Mouse (Mus musculus) embryo, embryonic 10.5 days (tissue): ENCODE results near the gene 2300002M23Rik.

Experiments used
- DNase-seq: peaks from one replicate; pipeline ENCODE4 v3.0.0-alpha.2; 2015; ENCODE audit warnings: low spot score

The 2300002M23Rik gene

DNA sequence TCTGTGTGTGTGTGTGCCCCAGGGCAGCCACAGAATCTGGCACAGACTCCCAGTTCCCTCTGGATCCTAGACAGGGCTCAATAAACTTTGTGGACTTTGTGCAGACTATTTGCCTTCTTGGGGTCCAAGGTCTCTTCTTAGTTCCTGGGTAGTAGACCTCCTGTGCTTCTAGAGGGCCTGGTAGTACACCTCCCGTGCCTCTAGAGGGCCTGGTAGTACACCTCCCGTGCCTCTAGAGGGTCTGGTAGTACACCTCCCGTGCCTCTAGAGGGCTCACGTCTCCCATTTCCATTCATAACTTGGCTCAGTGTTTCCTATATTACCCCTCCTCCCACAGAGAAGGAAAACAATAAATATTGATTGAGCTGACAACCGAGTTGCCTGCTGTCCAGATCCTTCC lies 10.4 kb upstream of the 2300002M23Rik start:
- peak; percentile 74 for DNase-seq

DNA sequence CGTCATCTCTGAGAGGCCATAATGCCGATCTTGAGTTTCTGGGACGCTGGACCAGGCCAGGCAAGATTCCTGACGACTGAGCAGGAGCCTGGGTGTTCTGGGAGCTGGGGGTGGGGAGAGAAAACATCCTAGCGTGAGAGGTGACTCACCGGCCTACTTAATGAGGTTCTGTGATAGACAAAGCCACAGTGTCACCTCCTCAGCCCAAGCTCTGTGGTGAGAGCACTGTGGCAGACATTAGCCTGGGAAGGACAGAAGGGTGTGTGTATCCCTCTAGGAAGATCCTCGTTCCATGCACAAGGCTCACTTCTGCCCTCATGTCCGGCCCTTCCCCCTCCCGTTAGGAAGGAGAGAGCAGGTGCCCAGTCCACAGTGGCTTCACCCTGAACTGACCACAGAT lies 9.9 kb upstream of the 2300002M23Rik start:
- DNase-seq: no peak

DNA sequence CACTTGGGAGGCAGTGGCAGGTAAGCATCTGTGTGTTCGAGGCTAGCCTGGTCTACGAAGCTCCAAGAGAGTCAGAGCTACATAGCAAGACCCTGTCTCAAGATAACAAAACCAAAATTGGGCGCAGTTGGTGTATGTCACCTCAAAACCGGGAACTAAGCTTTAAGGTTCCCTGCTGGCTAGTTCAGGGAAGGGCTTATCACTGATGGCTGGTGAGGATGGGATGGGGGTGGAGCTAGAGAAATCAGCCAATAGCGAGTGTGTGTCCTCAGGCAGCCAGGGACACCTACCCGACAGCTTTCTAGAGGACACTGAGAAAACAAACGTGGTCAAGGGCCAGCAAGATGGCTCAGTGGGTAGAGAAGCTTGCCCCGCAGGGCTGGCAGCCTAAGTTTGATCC lies 9.0 kb upstream of the 2300002M23Rik start:
- no peak for DNase-seq

DNA sequence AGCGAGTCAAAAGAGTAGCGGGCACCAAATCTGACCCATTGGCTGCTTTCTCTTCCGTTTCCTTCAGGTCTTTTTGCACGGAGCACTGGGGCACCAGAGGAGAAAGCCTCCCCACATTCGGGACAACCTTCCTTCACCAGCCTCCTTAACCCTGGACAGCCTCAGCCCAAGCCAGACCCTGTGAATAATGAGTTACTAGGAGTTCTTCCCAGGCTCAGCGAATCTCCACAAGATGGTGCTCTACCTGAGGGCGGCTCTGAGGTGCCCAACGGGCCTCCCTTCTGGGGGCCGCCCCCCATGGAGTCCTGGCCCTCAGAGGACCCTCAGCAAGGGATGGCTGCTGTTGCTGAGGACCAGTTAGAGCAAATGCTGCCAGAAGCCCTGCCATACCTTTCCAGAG lies 517 bp downstream of the 2300002M23Rik start:
- DNase-seq: no peak

DNA sequence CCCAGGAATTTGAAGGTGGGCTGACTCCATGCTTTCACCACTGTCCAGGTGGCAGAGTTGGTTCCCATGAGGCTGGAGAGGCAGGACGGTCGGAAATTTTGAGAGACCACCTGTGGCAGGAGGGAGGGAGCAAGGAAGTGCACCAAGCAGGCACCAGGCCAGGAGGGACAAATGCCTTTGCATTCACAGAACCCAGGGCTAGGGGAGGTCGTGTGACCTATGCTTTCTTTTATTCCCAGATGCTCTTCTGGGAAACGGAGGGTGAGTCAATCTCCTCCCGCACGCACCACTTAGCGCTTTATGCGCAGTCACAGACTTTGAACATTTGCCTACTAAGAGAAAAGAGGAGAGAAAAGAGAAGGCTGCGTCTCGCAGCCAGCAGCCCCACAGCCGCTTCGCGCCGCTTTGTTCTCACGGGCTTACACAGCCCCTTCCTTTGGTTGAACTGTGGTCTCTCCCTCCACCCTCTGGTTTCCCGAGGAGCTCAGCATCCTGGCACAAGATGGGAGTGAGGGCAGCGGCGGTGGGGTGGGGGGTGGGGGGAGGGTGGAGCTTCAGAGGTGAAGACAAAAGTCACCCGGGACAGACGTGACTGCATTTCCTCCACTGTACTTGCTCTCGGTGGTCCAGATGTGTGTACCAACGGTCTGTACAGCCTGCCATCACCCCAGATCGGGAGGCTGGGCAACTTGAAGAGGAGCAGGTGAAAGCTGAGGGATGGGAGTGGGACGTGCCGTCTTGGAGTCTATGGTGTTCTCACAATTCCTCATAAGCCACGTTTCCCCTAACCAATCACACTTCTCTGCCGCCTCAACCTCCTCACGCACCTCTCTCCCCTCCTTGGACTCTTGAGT lies 2.1 kb downstream of the 2300002M23Rik start:
- DNase-seq: peak; percentile 44

DNA sequence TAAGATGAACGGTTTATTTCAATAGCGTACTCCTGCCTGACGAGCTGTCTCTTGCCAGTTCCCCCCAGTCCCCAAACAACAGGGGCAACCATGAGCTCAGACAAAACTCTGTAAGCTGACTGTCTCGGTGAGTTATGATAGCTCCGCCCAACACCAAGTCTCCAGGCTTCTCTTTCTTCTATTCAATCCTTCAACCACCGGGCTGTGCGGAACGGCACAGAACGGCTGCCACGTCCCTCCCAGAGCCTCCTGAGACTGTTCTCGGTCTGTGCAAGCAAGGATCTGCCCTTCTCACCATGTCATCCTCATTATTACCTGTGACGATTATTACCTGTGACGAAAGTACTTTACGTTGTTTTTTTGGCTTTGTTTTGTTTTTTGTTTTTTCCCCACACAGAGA lies 3.6 kb downstream of the 2300002M23Rik start:
- no peak for DNase-seq

DNA sequence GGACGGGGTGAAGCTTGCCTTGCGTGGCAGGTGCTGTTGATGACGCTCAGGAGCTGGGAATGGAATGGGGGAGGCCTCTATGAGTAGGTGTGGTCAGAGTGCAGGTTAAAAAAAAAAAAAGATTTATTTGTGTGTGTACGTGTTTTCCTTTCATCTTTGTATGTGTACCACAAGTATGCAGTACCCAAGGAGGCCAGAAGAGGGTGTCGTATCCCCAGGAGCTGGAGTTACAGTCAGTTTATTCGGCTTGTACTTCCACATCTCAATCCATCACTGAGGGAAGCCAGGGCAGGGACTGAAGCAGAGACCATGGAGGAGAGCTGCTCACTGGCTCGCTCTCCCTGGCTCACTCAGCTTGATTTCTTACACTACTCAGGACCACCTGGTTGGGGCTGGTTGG lies 4.2 kb downstream of the 2300002M23Rik start:
- no peak for DNase-seq

DNA sequence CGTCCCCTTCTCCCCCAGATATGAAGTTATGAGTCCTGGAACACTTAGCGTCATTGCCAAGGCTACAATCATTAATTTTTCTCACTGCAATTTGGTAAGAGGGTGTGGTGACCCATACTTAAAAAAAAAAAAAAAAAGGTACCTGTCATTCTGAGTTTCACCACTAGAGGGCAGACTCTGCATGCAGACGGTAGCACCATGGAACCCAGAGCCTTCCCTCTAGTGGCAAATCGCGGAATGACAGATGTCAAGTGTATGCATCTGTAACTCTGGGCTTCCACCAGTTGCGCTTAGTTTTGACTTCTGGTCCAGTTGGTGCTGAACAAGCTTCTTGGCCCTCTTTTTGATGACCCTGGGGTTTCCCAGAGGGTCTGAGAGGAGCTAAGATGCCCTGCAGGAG lies 11.0 kb downstream of the 2300002M23Rik start:
- DNase-seq: peak; percentile 93

DNA sequence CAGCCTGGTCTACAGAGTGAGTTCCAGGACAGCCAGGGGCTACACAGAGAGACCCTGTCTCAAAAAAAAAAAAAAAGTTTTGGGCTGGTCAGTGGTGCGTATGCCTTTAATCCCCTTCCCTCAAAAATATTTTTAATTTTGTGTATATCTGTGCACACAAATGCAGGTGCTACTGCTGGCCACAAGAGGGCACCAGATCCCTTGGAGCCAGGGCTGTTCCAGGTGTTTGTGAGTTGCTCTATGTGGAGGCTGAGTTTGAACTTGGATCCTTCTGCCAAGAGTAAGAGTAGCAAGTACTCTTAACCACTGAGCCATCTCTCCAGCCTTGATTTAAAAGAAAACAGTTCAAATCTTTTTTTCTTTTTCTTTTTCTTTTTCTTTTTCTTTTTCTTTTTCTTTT lies 15.7 kb downstream of the 2300002M23Rik start:
- DNase-seq: no peak

DNA sequence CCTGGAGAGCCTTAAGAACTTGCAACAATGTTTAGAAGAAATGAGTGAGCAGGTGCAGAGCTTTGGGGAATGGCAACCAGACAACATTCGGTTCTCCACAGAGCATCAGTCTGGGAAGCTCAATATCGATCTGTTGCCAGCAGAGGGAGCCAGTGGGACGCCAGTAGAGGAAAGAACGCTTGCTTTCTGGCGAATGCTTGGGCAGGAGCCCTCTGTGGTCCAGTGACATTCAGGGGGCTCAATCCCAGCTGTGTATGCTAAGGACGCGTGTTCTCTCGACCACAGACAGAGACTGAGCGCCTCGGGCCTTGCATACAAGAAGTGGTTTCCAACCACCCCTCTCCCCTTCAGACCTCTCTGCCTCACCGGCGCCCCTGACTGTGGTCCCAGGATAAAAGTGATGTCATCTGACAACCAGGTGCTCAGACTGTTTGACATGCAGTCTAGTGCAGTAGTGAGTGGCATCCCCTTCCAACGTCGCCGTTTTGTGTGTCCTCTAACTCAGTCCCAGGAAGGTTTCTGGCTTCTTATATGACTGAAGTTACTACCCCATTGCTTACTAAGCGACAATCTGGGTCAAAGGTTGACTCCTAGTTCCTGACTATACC lies 17.2 kb downstream of the 2300002M23Rik start:
- peak; percentile 90 for DNase-seq

DNA sequence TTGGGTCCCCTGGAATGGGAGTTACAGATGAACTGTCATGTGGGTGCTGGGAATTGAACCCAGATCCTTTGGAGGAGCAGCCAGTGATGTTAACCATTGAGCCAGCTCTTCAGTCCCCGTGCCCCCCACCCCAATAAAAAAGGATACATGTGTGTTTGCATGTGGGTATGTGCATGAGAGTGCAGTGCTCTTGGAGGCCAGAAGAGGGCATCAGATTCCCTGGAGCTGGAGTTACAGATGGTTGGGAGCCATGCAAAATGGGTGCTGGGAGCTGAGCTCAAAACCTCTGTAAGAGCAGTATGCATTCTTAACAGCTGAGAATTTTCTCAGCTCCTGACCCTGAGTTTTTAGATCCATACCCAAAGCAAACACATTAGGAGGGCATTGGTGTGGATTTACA lies 20.0 kb downstream of the 2300002M23Rik start:
- DNase-seq: no peak

DNA sequence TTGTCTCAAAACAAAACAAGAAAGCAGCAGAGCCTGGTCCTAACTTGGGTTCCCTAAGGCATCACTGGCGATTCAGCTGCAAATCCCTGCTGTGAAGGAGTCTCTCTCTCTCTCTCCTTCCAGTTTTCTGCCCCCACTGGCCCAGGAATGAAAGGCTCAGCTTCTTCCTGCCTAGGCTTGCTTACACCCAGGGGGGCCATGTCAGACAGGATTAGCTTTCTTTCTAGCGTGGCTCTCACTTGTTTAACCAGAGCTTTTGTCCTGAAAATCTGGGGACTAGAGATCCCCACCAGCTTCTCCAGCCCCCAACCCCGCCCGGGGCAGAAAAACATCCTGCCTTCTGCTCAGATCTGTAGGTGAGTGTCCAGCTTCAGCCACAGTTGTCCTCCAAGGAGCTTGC lies 21.1 kb downstream of the 2300002M23Rik start:
- DNase-seq: peak; percentile 5

DNA sequence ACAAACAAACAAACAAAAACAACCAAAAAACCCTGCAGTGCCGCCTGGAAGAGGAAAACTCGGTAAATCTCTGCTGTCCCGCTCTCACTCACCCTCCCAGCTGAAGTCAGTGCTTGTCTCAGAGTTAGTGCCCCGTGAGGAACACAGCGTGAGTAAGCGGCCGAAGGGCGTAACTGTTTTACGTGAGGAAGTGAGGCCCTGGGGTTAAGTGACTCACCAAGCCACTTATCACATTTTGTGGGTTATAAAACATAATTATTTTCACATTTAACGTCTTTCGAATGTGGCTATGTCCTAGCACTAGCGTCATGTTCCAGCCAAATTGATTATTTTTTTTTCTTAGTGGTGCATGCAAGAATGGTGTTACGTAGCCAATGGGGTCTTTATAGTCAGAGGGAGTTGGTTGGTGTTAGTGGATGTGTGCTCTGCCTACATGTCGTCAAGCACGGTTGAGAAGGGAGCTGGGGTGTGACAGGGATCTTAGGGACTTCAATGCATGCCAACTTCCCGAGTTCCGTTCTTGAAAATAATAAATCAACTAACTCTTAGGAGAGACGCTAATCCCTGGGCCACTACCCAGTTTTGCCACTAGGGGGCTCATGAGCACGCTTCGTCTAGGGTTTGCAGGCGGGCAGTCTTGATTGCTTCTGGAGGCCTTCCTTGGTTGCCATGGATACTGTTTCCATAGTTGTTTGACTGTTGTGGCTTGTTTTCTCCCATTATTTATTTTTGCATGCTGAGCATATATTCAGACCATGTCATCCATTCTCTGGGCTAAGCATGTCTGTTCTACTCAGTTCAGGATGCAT lies 23.4 kb downstream of the 2300002M23Rik start:
- peak; percentile 89 for DNase-seq

DNA sequence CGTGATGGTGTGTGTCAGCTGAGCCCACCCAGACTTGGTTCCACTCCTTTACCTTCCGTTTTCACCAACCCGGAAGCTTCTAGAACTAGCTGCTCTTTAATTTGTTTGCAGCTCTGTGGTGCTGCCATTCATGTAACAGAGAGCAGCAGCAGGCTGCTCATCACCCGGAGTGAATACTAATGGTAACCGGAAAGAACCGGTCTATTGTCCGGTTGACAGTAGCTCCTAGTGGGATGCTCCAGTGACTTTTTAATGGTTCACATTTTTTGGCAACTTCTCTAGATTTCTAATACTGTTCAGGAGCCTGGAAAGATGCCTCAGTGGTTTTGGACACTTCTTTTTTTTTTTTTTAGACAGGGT lies 23.9 kb downstream of the 2300002M23Rik start:
- no peak for DNase-seq

DNA sequence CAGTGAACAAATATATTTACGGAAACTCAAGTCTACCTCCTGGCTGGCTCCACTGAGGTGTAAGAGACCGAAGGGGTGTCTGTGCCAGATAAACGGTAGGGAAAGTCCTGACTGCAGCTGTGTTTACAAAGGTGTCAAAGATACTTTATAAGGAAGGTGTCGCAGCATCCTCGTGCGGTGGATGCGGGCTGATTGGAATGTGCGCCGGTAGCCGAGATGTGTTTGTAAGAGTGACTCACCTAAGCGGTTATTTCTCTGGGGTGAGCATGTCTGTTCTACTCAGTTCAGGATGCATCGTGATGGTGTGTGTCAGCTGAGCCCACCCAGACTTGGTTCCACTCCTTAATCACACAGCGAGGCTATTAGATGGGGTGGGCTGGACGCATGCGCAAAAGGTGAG lies 24.5 kb downstream of the 2300002M23Rik start:
- DNase-seq: no peak

DNA sequence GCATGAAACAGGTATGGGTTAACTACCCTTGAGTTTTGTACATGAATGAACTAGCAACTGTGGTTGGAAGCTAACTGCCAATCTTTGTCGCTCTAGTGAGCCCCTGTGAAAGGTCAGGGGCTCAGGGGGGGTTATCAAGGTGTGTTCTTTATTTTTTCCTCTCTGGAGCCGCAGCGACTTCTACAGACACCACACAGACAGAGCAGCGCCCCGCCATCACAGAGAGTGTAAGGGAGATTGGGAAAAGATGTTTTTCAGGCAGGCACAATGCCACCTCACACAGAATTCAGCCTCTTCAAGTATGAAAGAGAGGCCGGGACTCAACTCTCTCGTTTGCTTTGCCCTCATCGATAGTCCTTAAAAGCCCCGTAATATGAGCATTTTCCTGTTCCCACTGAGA lies 24.9 kb downstream of the 2300002M23Rik start:
- DNase-seq: no peak

DNA sequence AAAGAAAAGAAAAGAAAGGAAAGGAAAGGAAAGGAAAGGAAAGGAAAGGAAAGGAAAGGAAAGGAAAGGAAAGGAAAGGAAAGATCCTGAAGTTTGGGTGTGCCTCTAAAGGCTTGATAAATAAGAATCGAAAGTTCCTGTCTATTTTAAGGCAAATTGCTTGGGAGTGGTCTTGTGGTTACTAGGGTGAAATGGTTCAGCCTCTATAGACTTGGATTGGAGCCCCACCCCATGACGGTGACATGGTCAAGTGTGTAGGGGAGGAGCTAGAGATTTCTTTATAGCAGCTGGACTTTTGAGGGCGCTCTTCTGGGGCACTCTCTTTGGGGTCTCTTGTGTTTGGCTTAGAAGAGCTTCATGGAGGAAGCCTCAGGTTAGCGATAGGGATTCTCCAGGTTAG lies 26.5 kb downstream of the 2300002M23Rik start:
- no peak for DNase-seq

DNA sequence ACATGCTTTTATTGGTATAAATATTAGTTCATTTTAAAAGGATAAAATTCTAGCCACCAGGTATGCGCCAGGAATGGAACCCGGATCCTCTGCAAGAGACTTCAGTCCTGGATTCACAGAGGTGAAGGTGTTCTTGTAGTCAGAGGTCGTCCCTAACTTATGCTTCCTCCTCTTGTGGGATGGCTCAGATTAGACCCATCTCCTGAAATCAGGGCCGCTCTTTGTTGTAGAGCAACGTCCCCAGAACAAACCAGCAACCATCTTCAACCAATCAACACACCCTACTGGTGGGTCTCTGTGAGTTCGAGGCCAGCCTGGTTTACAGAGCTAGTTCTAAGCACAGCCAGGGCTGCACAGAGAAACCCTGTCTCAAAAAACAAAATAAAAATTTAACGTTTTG lies 27.2 kb downstream of the 2300002M23Rik start:
- DNase-seq: no peak

DNA sequence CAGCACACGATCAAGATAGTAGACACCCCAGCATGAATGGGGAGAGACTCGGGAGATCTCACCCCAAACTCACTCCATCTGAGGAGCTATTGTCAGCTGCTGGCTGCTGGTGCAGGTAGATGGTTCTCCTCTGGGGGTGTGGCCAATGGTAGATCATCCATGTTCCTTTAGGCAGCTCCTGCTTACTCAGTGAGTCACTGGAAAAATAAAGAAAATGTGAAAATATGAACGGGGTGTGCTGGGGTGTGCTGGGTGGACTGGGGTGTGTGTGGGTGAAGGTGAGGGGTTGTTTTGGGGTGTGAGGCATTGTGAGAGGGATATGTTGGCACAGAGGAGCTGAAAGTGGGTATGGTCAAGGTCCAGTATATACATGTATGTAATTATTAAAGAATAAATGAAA lies 30.1 kb downstream of the 2300002M23Rik start:
- DNase-seq: no peak

DNA sequence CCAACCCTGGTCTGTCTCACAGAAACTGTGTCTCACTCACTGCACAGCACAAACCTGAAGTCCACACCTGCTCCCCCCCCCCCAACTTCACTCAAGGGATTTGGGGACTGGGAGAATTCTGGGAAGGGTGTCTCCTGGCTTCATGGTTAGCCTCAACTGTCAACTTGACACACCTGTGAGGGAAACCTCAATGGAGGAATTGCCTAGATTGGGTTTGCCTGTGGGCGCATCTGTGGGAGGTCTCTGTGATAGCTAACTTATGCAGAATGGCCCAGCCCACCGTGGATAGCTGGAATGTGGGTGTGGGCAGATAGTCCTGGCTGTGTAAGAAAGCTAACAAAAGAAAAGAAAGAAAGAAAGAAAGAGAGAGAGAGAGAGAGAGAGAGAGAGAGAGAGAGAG lies 34.0 kb downstream of the 2300002M23Rik start, which contains the start of gene Sfta2:
Gene Sfta2 (plus strand): TSS at position 301 of the 400 bp plus-strand sequence.
- DNase-seq: no peak

DNA sequence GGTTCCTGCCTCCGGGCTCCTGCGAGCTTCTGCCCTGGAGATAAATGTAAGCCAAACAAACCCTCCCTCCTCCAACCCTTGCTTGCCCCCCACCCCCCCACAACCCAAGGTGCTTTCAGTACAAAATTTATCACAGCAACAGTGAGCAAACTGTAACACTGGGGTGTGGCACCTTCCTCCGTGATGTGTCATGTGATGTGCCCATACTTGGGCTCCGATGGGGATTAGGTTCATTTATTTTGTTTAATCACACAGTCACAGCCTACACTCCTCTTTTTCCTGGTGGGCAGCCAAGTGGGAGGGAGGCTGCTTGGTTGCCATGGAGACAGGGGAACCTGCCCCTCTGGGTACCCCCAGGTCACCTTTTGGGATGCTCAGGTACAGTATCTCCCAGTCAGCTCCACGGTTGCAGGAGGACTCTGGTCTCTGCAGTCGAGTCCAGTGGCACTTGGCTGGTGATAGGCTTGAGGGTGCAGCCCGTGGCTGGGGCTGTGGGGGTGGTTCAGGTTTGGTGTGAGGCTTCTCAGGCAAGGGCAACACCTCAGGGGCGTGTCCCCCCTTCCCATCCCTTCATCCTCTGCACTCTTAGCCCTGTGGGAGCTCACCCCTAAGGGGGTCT lies 34.6 kb downstream of the 2300002M23Rik start:
- no peak for DNase-seq

DNA sequence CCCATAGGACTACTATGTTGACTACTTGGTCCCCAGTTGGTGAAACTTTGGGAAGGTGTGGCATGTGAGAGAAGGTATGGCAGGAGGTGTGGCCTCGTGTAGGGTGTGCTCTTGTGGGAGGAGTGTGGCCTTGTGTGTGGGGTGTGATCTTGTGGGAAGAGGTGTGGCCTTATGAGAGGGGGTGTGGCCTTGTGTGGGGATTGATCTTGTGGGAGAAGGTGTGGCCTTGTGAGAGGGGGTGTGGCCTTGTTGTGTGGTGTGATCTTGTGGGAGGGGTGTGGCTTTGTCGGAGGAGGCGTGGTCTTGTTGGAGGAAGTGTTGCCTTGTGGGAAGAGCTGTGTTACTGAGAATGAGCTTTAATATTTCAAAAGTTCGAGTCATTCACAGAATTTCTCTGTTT lies 49.9 kb downstream of the 2300002M23Rik start:
- DNase-seq: no peak
